Mouse (Mus musculus) leukemia stem cell, adult 10-12 weeks (primary cell): ENCODE data around the gene H2-M10.3. TPM values are rescaled to one million over a fixed set of nuclear protein-coding genes. Genes with fewer than 3 reads are reported as not detected.

Experiments used
- polyA plus RNA-seq: library from polyadenylated mRNA; stranded (reverse); fragments of >175 nt; gene quantifications from 2 replicates; pipeline ENCODE4 v1.2.3, GENCODE M21; 2012; ENCODE audit warnings: low replicate concordance

The H2-M10.3 gene
- not detected in 2 replicates for polyA plus RNA-seq

DNA sequence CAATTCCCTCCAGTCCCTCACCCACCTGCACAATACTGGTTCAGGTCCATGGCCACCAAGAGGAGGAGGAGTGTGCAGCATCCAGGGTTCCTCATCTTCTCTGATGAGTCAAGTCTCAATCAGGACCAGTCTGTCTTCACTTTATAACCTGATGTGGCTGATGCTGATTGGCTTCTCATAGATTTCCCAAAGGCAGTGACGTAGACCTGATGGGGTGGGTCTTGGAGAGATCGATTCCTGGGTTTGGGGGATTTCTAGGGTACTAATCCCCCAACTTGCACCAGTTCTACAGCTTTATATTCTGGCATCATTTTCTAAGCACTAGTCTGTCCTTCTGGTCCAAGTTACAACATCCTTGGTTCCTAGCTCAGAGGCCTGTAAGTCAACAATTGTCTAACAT lies at the start of gene H2-M10.3:
TSS of gene H2-M10.3 (minus strand) at position 101 of the 400 bp plus-strand sequence.

DNA sequence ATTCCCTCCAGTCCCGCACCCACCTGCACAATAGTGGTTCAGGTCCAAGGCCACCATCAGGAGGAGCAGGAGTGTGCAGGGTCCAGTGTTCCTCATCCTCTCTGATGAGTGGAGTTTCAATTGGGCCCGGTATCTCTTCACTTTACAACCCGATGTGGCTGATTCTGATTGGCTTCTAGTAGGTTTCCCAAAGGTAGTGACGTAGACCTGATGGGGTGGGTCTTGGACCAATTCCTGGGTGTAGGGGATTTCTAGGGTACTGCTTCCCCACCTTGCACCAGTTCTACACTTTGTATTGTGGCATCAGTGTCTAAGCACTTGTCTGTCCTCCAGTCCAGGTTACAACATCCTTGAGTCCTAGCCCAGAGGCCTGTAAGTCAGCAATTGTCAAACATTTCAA lies 42.2 kb downstream of the H2-M10.3 start, which contains the start of gene H2-M10.1:
TSS of gene H2-M10.1 (minus strand) at position 101 of the 400 bp plus-strand sequence.

Other genes starting within 250 kb of the H2-M10.3 start
- not detected in 2 replicates for gene Gm19684, start 246.7 kb downstream of the H2-M10.3 start, polyA plus RNA-seq
- 0.30 TPM in 1 of 2 replicates, not detected in the other for gene Gm7030, start 239.0 kb downstream of the H2-M10.3 start, polyA plus RNA-seq
- gene Gm8909, start 199.9 kb downstream of the H2-M10.3 start, polyA plus RNA-seq: 0.54 TPM in 1 of 2 replicates, not detected in the other
- gene H2-T3, start 178.1 kb downstream of the H2-M10.3 start, polyA plus RNA-seq: not detected in 2 replicates
- 59.6 and 98.6 TPM in 2 replicates for gene Rpp21, start 110.3 kb downstream of the H2-M10.3 start, polyA plus RNA-seq
- 10.4 and 12.7 TPM in 2 replicates for gene Trim39, start 96.2 kb downstream of the H2-M10.3 start, polyA plus RNA-seq
- not detected in 2 replicates for gene H2-M10.2, start 81.9 kb downstream of the H2-M10.3 start, polyA plus RNA-seq
- gene H2-M10.1, start 42.3 kb downstream of the H2-M10.3 start, polyA plus RNA-seq: not detected in 2 replicates
- gene H2-M10.4, start 93.9 kb upstream of the H2-M10.3 start, polyA plus RNA-seq: not detected in 2 replicates
- not detected in 2 replicates for gene H2-M11, start 178.7 kb upstream of the H2-M10.3 start, polyA plus RNA-seq